In the genomic region with DNA sequence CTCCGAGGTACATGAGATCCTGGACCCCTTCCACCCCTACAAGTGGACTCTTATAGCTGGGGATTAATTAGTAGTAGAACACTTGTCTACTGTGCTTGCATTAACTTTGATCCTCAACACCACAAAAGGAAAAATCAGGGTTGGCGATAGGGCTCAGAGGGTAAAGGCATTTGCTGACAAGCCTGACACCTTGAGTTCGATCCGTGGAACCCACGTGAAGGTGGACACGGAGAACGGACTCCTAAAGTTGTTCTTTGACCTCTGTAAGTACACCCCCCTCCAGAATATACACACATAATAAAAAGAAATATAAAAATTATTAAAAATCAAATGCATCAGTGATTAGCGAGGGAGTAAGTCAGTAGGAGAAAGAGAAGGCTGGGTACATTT, we compare ENCODE assay signal across 8 mouse cellular contexts. TPM values are rescaled to one million over a fixed set of nuclear protein-coding genes. Genes with fewer than 3 reads are reported as not detected.
DNase-seq lines count a peak whose midpoint lies in the region; ATAC-seq lines count a peak whose summit lies in the region.

No protein-coding gene starts in this region.

- H3K9ac ChIP-seq in kidney, embryonic 14.5 days (ENCODE audit: low read depth, low read length), result 0 out of 2 replicates have a peak overlapping the region, but pooled peaks have one; percentile 83
- H3K9ac ChIP-seq in embryonic facial prominence, embryonic 12.5 days, result no peak overlapping the region
- no peak overlapping the region for H3K9ac ChIP-seq in hindbrain, embryonic 13.5 days
- no peak overlapping the region for H3K9ac ChIP-seq in midbrain, embryonic 13.5 days (replicated peaks)

- H3K27me3 ChIP-seq in kidney, embryonic 14.5 days (ENCODE audit: control insufficient read depth, insufficient read depth, low read length), result no peaks in the 10 kb centered on the region
- H3K27me3 ChIP-seq in embryonic facial prominence, embryonic 12.5 days, result no peaks in the 10 kb centered on the region
- no peaks in the 10 kb centered on the region for H3K27me3 ChIP-seq in hindbrain, embryonic 13.5 days
- H3K27me3 ChIP-seq in midbrain, embryonic 13.5 days, result no peaks in the 10 kb centered on the region

- intact Hi-C loops in left cerebral cortex, postnatal 10 days (cut with DNase I), result no loop called here

- ATAC-seq in kidney, embryonic 14.5 days (ENCODE audit: low FRiP score, low TSS enrichment), result peak; percentile 10
- 0 out of 2 replicates have a peak, but pooled peaks have one; percentile 16 for ATAC-seq in embryonic facial prominence, embryonic 12.5 days (ENCODE audit: insufficient number of reproducible peaks, insufficient read depth, low FRiP score, low TSS enrichment)
- ATAC-seq in hindbrain, embryonic 13.5 days (ENCODE audit: low FRiP score), result no peak; the same call in 1 of the 2 replicates
- ATAC-seq in midbrain, embryonic 13.5 days, result peak; percentile 59
- no peak for ATAC-seq in megakaryocyte-erythroid progenitor cell, adult 5-6 weeks (replicated peaks; ENCODE audit: low FRiP score, low TSS enrichment, poor library complexity, severe bottlenecking)

- H3K4me2 ChIP-seq in kidney, embryonic 14.5 days (replicated peaks; ENCODE audit: low read depth, low read length), result no peak overlapping the region
- no peak overlapping the region for H3K4me2 ChIP-seq in embryonic facial prominence, embryonic 12.5 days (replicated peaks)
- no peak overlapping the region for H3K4me2 ChIP-seq in hindbrain, embryonic 13.5 days
- H3K4me2 ChIP-seq in midbrain, embryonic 13.5 days (replicated peaks), result no peak overlapping the region

- no peaks in the 10 kb centered on the region for H3K9me3 ChIP-seq in kidney, embryonic 14.5 days (ENCODE audit: control insufficient read depth, low read length)
- no peaks in the 10 kb centered on the region for H3K9me3 ChIP-seq in embryonic facial prominence, embryonic 12.5 days
- H3K9me3 ChIP-seq in hindbrain, embryonic 13.5 days, result no peaks in the 10 kb centered on the region
- H3K9me3 ChIP-seq in midbrain, embryonic 13.5 days, result no peaks in the 10 kb centered on the region

- no peak for DNase-seq in kidney, adult 18-20 months
- DNase-seq in natural killer cell, adult 2 months (ENCODE audit: low spot score in 2 of 2), result no peak
- no peak for DNase-seq in left cerebral cortex, postnatal 10 days (ENCODE audit: extremely low spot score in 1 of 2, low spot score in 2 of 2)

- H3K36me3 ChIP-seq in kidney, embryonic 14.5 days (ENCODE audit: control insufficient read depth, insufficient read depth, low read length), result peaks cover 27% of the 10 kb centered on the region
- peaks cover 27% of the 10 kb centered on the region for H3K36me3 ChIP-seq in embryonic facial prominence, embryonic 12.5 days
- H3K36me3 ChIP-seq in hindbrain, embryonic 13.5 days, result peaks cover 24% of the 10 kb centered on the region
- H3K36me3 ChIP-seq in midbrain, embryonic 13.5 days, result peaks cover 30% of the 10 kb centered on the region

- H3K27ac ChIP-seq in kidney, embryonic 14.5 days (ENCODE audit: low read depth, low read length), result no peak overlapping the region
- H3K27ac ChIP-seq in embryonic facial prominence, embryonic 12.5 days, result no peak overlapping the region
- H3K27ac ChIP-seq in hindbrain, embryonic 13.5 days, result no peak overlapping the region
- H3K27ac ChIP-seq in midbrain, embryonic 13.5 days, result no peak overlapping the region

- 70% methylated on average over 8 of the region's 8 CpGs for WGBS in kidney, embryonic 14.5 days
- 66% methylated on average over 8 of the region's 8 CpGs for WGBS in embryonic facial prominence, embryonic 12.5 days
- WGBS in hindbrain, embryonic 13.5 days, result 66% methylated on average over 8 of the region's 8 CpGs
- WGBS in midbrain, embryonic 13.5 days, result 70% methylated on average over 8 of the region's 8 CpGs

- H3K4me3 ChIP-seq in kidney, embryonic 14.5 days (ENCODE audit: low read length), result peak overlapping the region; percentile 79
- H3K4me3 ChIP-seq in embryonic facial prominence, embryonic 12.5 days, result peak overlapping the region; percentile 79; the same call in 1 of the 2 replicates
- H3K4me3 ChIP-seq in hindbrain, embryonic 13.5 days, result peak overlapping the region; percentile 83; the same call in 1 of the 2 replicates
- H3K4me3 ChIP-seq in midbrain, embryonic 13.5 days (replicated peaks), result peak overlapping the region; percentile 84; the same call in 1 of the 2 replicates

- peaks cover 10% of the 10 kb centered on the region; the same call in 1 of the 2 replicates for H3K4me1 ChIP-seq in kidney, embryonic 14.5 days (ENCODE audit: control insufficient read depth, insufficient read depth, low read length)
- peaks cover 9% of the 10 kb centered on the region for H3K4me1 ChIP-seq in embryonic facial prominence, embryonic 12.5 days
- H3K4me1 ChIP-seq in hindbrain, embryonic 13.5 days (replicated peaks), result peaks cover 18% of the 10 kb centered on the region
- H3K4me1 ChIP-seq in midbrain, embryonic 13.5 days (replicated peaks), result peaks cover 16% of the 10 kb centered on the region

RNA-seq across cellular contexts. Expression of gene Dtx2, which starts 0.3 kb away (rescaled TPM):
- 24.0 and 26.6 TPM in 2 replicates for polyA plus RNA-seq in kidney, embryonic 14.5 days (2014; fragmentation: Nextera tagmentation; extraction: Ambion mirVana)
- 33.8 and 38.9 TPM in 2 replicates for polyA plus RNA-seq in embryonic facial prominence, embryonic 12.5 days (2016; fragmentation: Nextera tagmentation; extraction: Ambion mirVana)
- 25.6 and 28.3 TPM in 2 replicates for polyA plus RNA-seq in hindbrain, embryonic 13.5 days (2015; fragmentation: Nextera tagmentation; extraction: Ambion mirVana)
- polyA plus RNA-seq in midbrain, embryonic 13.5 days (2015; fragmentation: Nextera tagmentation; extraction: Ambion mirVana), result 28.5 and 28.8 TPM in 2 replicates
- 5.6 and 22.1 TPM in 2 replicates for total RNA-seq in megakaryocyte-erythroid progenitor cell, adult 5-6 weeks (2014; fragmentation: Nextera tagmentation)
- total RNA-seq in megakaryocyte-erythroid progenitor cell, adult 5-6 weeks (2017), result 2.3 and 4.2 TPM in 2 replicates
- total RNA-seq in left cerebral cortex, postnatal 10 days (2021), result 1 to 10 TPM; 9.3 to 9.4 TPM

RNA-seq across cellular contexts. Expression of gene Zp3, which starts 14.4 kb away (rescaled TPM):
- 0.29 TPM in 1 of 2 replicates, not detected in the other for polyA plus RNA-seq in kidney, embryonic 14.5 days (2014; fragmentation: Nextera tagmentation; extraction: Ambion mirVana)
- polyA plus RNA-seq in embryonic facial prominence, embryonic 12.5 days (2016; fragmentation: Nextera tagmentation; extraction: Ambion mirVana), result 0.12 TPM in 1 of 2 replicates, not detected in the other
- polyA plus RNA-seq in hindbrain, embryonic 13.5 days (2015; fragmentation: Nextera tagmentation; extraction: Ambion mirVana), result 0.17 TPM in 1 of 2 replicates, not detected in the other
- polyA plus RNA-seq in midbrain, embryonic 13.5 days (2015; fragmentation: Nextera tagmentation; extraction: Ambion mirVana), result 0.24 TPM in 1 of 2 replicates, not detected in the other
- not detected in 2 replicates for total RNA-seq in megakaryocyte-erythroid progenitor cell, adult 5-6 weeks (2014; fragmentation: Nextera tagmentation)
- not detected in 2 replicates for total RNA-seq in megakaryocyte-erythroid progenitor cell, adult 5-6 weeks (2017)
- total RNA-seq in left cerebral cortex, postnatal 10 days (2021), result not detected

RNA-seq across cellular contexts. Expression of gene Ssc4d, which starts 20.0 kb away (rescaled TPM):
- polyA plus RNA-seq in kidney, embryonic 14.5 days (2014; fragmentation: Nextera tagmentation; extraction: Ambion mirVana), result 10.2 and 10.3 TPM in 2 replicates
- 4.7 and 5.1 TPM in 2 replicates for polyA plus RNA-seq in embryonic facial prominence, embryonic 12.5 days (2016; fragmentation: Nextera tagmentation; extraction: Ambion mirVana)
- polyA plus RNA-seq in hindbrain, embryonic 13.5 days (2015; fragmentation: Nextera tagmentation; extraction: Ambion mirVana), result 0.61 and 1.4 TPM in 2 replicates
- polyA plus RNA-seq in midbrain, embryonic 13.5 days (2015; fragmentation: Nextera tagmentation; extraction: Ambion mirVana), result 1.0 and 1.4 TPM in 2 replicates
- 1.7 and 3.2 TPM in 2 replicates for total RNA-seq in megakaryocyte-erythroid progenitor cell, adult 5-6 weeks (2014; fragmentation: Nextera tagmentation)
- total RNA-seq in megakaryocyte-erythroid progenitor cell, adult 5-6 weeks (2017), result 3.5 TPM in 1 of 2 replicates, not detected in the other
- 1 to 10 TPM; 1.7 to 4.0 TPM for total RNA-seq in left cerebral cortex, postnatal 10 days (2021)

RNA-seq across cellular contexts. Expression of gene Upk3b, which starts 44.0 kb away (rescaled TPM):
- 0.85 and 0.99 TPM in 2 replicates for polyA plus RNA-seq in kidney, embryonic 14.5 days (2014; fragmentation: Nextera tagmentation; extraction: Ambion mirVana)
- 0.18 and 0.91 TPM in 2 replicates for polyA plus RNA-seq in embryonic facial prominence, embryonic 12.5 days (2016; fragmentation: Nextera tagmentation; extraction: Ambion mirVana)
- 0.04 and 0.09 TPM in 2 replicates for polyA plus RNA-seq in hindbrain, embryonic 13.5 days (2015; fragmentation: Nextera tagmentation; extraction: Ambion mirVana)
- 0.05 TPM in 1 of 2 replicates, not detected in the other for polyA plus RNA-seq in midbrain, embryonic 13.5 days (2015; fragmentation: Nextera tagmentation; extraction: Ambion mirVana)
- total RNA-seq in megakaryocyte-erythroid progenitor cell, adult 5-6 weeks (2014; fragmentation: Nextera tagmentation), result not detected in 2 replicates
- not detected in 2 replicates for total RNA-seq in megakaryocyte-erythroid progenitor cell, adult 5-6 weeks (2017)
- total RNA-seq in left cerebral cortex, postnatal 10 days (2021), result not detected

RNA-seq across cellular contexts. Expression of gene Ywhag, which starts 59.9 kb away (rescaled TPM):
- 90.2 and 105 TPM in 2 replicates for polyA plus RNA-seq in kidney, embryonic 14.5 days (2014; fragmentation: Nextera tagmentation; extraction: Ambion mirVana)
- polyA plus RNA-seq in embryonic facial prominence, embryonic 12.5 days (2016; fragmentation: Nextera tagmentation; extraction: Ambion mirVana), result 221 and 228 TPM in 2 replicates
- polyA plus RNA-seq in hindbrain, embryonic 13.5 days (2015; fragmentation: Nextera tagmentation; extraction: Ambion mirVana), result 646 and 674 TPM in 2 replicates
- polyA plus RNA-seq in midbrain, embryonic 13.5 days (2015; fragmentation: Nextera tagmentation; extraction: Ambion mirVana), result 627 and 632 TPM in 2 replicates
- total RNA-seq in megakaryocyte-erythroid progenitor cell, adult 5-6 weeks (2014; fragmentation: Nextera tagmentation), result 125 and 138 TPM in 2 replicates
- total RNA-seq in megakaryocyte-erythroid progenitor cell, adult 5-6 weeks (2017), result 88.3 and 92.5 TPM in 2 replicates
- 1,000 to 10,000 TPM; 1,621 to 1,667 TPM for total RNA-seq in left cerebral cortex, postnatal 10 days (2021)

Comparison
In these comparisons a context has a peak if more than half of its experiments do, and no peak if none do; other contexts are left out.
1. ATAC-seq: peak in kidney, embryonic 14.5 days (single experiment), embryonic facial prominence, embryonic 12.5 days (single experiment) and midbrain, embryonic 13.5 days (single experiment); none in hindbrain, embryonic 13.5 days (single experiment) and megakaryocyte-erythroid progenitor cell, adult 5-6 weeks (single experiment).
2. Peak in every context shown above with its lines, with median percentiles within 50 percentile points of each other: H3K4me3 ChIP-seq.